Comparison of ENCODE assay signal across 24 mouse cellular contexts in the genomic region with DNA sequence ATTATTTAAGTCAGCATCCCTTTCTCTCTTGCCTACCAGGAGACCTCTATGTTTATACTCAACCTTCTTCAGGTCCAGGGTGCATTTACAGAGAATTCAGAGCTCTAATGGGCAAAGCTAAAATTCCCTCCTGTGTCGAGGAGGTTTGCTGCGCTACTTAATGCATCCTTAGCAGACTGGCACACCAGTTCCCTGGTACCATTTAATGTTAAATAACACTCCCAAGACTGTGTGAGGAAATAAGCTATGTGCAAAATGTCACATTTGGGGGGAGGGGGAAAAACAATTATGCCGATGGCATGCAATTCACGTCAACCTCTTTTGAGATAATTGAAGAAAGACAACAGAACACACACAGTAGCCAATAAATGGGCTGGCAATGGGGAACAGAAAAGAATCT.
DNase-seq lines count a peak whose midpoint lies in the region; ATAC-seq lines count a peak whose summit lies in the region.
"Had no signal": no experiment of that assay in that cellular context is flagged by ENCODE, and none has a peak within 500 bp of the region (broad histone marks: within the 10 kb centered on the region; RNA-seq: fewer than 3 reads in every experiment).

No protein-coding gene starts in this region.

- H3K9me3 ChIP-seq in midbrain, embryonic 12.5 days: no peaks in the 10 kb centered on the region
- H3K9me3 ChIP-seq in midbrain, embryonic 11.5 days (ENCODE audit: control insufficient read depth, low read length): no peaks in the 10 kb centered on the region
- H3K9me3 ChIP-seq in forebrain, embryonic 16.5 days (ENCODE audit: control insufficient read depth, low read length): no peaks in the 10 kb centered on the region
- H3K9me3 ChIP-seq in midbrain, embryonic 14.5 days (ENCODE audit: control insufficient read depth, low read length): no peaks in the 10 kb centered on the region
- no peaks in the 10 kb centered on the region for H3K9me3 ChIP-seq in kidney, embryonic 14.5 days (ENCODE audit: control insufficient read depth, low read length)
- H3K9me3 ChIP-seq: embryonic facial prominence, embryonic 12.5 days; heart, embryonic 15.5 days; limb, embryonic 12.5 days had no signal

- DNase-seq in midbrain, embryonic 11.5 days (ENCODE audit: low spot score, missing footprints): no peak
- DNase-seq in midbrain, embryonic 14.5 days: peak; percentile 48
- no peak for DNase-seq in lung, postnatal 36 days
- DNase-seq in c-Kit-positive CD71-positive TER-119-positive erythroid progenitor cells, embryonic 14.5 days (ENCODE audit: low spot score): no peak
- DNase-seq: adrenal gland, adult 8-10 months; cerebellum, adult 2 months; cerebellum, postnatal 25 days; gastrocnemius, postnatal 36 days; heart, postnatal 36 days; kidney, adult 9 months; kidney, postnatal 36 days; layer of hippocampus, postnatal 36 days; liver, postnatal 0 days; lung, postnatal 10 days; right cerebral cortex, adult 18-20 months; right cerebral cortex, postnatal 4 days; thymus, postnatal 14 days had no signal

- no peaks in the 10 kb centered on the region for H3K27me3 ChIP-seq in midbrain, embryonic 12.5 days
- H3K27me3 ChIP-seq in midbrain, embryonic 11.5 days (ENCODE audit: control insufficient read depth, insufficient read depth, low read length): no peaks in the 10 kb centered on the region
- H3K27me3 ChIP-seq in forebrain, embryonic 16.5 days (replicated peaks; ENCODE audit: control insufficient read depth, insufficient read depth, low read length): no peaks in the 10 kb centered on the region
- no peaks in the 10 kb centered on the region for H3K27me3 ChIP-seq in midbrain, embryonic 14.5 days (ENCODE audit: control insufficient read depth, insufficient read depth, low read length)
- no peaks in the 10 kb centered on the region for H3K27me3 ChIP-seq in kidney, embryonic 14.5 days (ENCODE audit: control insufficient read depth, insufficient read depth, low read length)
- H3K27me3 ChIP-seq: embryonic facial prominence, embryonic 12.5 days; heart, embryonic 15.5 days; limb, embryonic 12.5 days had no signal

- 0 out of 2 replicates have a peak, but pooled peaks cover 2% of the 10 kb centered on the region for H3K4me1 ChIP-seq in midbrain, embryonic 12.5 days
- no peaks in the 10 kb centered on the region for H3K4me1 ChIP-seq in midbrain, embryonic 11.5 days (ENCODE audit: control insufficient read depth, insufficient read depth, low read length)
- H3K4me1 ChIP-seq in forebrain, embryonic 16.5 days (replicated peaks; ENCODE audit: control insufficient read depth, insufficient read depth, low read length): peaks cover 3% of the 10 kb centered on the region
- H3K4me1 ChIP-seq in midbrain, embryonic 14.5 days (ENCODE audit: control insufficient read depth, insufficient read depth, low read length): peaks cover 3% of the 10 kb centered on the region; the same call in 1 of the 2 replicates
- no peaks in the 10 kb centered on the region for H3K4me1 ChIP-seq in kidney, embryonic 14.5 days (ENCODE audit: control insufficient read depth, insufficient read depth, low read length)
- H3K4me1 ChIP-seq: embryonic facial prominence, embryonic 12.5 days; heart, embryonic 15.5 days had no signal

- no peak for ATAC-seq in midbrain, embryonic 12.5 days (ENCODE audit: low FRiP score, low read depth)
- no peak for ATAC-seq in midbrain, embryonic 11.5 days (ENCODE audit: low FRiP score)
- ATAC-seq in forebrain, embryonic 16.5 days: peak; percentile 38
- ATAC-seq in midbrain, embryonic 14.5 days (ENCODE audit: low FRiP score, low TSS enrichment): no peak
- ATAC-seq in kidney, embryonic 14.5 days (ENCODE audit: low FRiP score, low TSS enrichment): no peak
- ATAC-seq: liver, postnatal 0 days had no signal

- H3K36me3 ChIP-seq in midbrain, embryonic 12.5 days: no peaks in the 10 kb centered on the region
- no peaks in the 10 kb centered on the region for H3K36me3 ChIP-seq in midbrain, embryonic 11.5 days (ENCODE audit: control insufficient read depth, insufficient read depth, low read length)
- H3K36me3 ChIP-seq in forebrain, embryonic 16.5 days (ENCODE audit: control insufficient read depth, insufficient read depth): no peaks in the 10 kb centered on the region
- H3K36me3 ChIP-seq in midbrain, embryonic 14.5 days (ENCODE audit: control insufficient read depth, insufficient read depth, low read length): no peaks in the 10 kb centered on the region
- no peaks in the 10 kb centered on the region for H3K36me3 ChIP-seq in kidney, embryonic 14.5 days (ENCODE audit: control insufficient read depth, insufficient read depth, low read length)
- H3K36me3 ChIP-seq: embryonic facial prominence, embryonic 12.5 days; heart, embryonic 15.5 days; limb, embryonic 12.5 days had no signal

- WGBS in midbrain, embryonic 12.5 days: 64% methylated on average over 4 of the region's 4 CpGs
- WGBS in midbrain, embryonic 11.5 days: 74% methylated on average over 4 of the region's 4 CpGs
- WGBS in forebrain, embryonic 16.5 days: 33% methylated on average over 4 of the region's 4 CpGs
- WGBS in midbrain, embryonic 14.5 days: 48% methylated on average over 4 of the region's 4 CpGs
- WGBS in kidney, embryonic 14.5 days: 88% methylated on average over 4 of the region's 4 CpGs

- H3K9ac ChIP-seq in midbrain, embryonic 12.5 days (replicated peaks): no peak overlapping the region
- no peak overlapping the region for H3K9ac ChIP-seq in midbrain, embryonic 11.5 days (ENCODE audit: low read length)
- H3K9ac ChIP-seq in forebrain, embryonic 16.5 days (replicated peaks; ENCODE audit: low read depth, low read length): no peak overlapping the region
- no peak overlapping the region for H3K9ac ChIP-seq in midbrain, embryonic 14.5 days (replicated peaks; ENCODE audit: low read length)
- H3K9ac ChIP-seq in kidney, embryonic 14.5 days (ENCODE audit: low read depth, low read length): no peak overlapping the region
- H3K9ac ChIP-seq: embryonic facial prominence, embryonic 12.5 days; heart, embryonic 15.5 days; limb, embryonic 12.5 days; liver, postnatal 0 days had no signal

- H3K4me3 ChIP-seq in midbrain, embryonic 12.5 days: no peak overlapping the region
- no peak overlapping the region for H3K4me3 ChIP-seq in midbrain, embryonic 11.5 days (ENCODE audit: low read depth, low read length)
- no peak overlapping the region for H3K4me3 ChIP-seq in forebrain, embryonic 16.5 days (replicated peaks; ENCODE audit: low read length)
- no peak overlapping the region for H3K4me3 ChIP-seq in midbrain, embryonic 14.5 days (replicated peaks; ENCODE audit: low read depth, low read length)
- H3K4me3 ChIP-seq in kidney, embryonic 14.5 days (ENCODE audit: low read length): no peak overlapping the region
- H3K4me3 ChIP-seq: embryonic facial prominence, embryonic 12.5 days; heart, embryonic 15.5 days; limb, embryonic 12.5 days had no signal

- no peak overlapping the region for H3K4me2 ChIP-seq in midbrain, embryonic 12.5 days (replicated peaks)
- H3K4me2 ChIP-seq in midbrain, embryonic 11.5 days: no peak overlapping the region
- H3K4me2 ChIP-seq in forebrain, embryonic 16.5 days (ENCODE audit: low read length): no peak overlapping the region
- H3K4me2 ChIP-seq in midbrain, embryonic 14.5 days (ENCODE audit: low read length): 0 out of 2 replicates have a peak overlapping the region, but pooled peaks have one; percentile 10
- no peak overlapping the region for H3K4me2 ChIP-seq in kidney, embryonic 14.5 days (replicated peaks; ENCODE audit: low read depth, low read length)
- H3K4me2 ChIP-seq: embryonic facial prominence, embryonic 12.5 days; heart, embryonic 15.5 days; limb, embryonic 12.5 days; liver, embryonic 11.5 days had no signal

- peak overlapping the region; percentile 66 for H3K27ac ChIP-seq in midbrain, embryonic 12.5 days (replicated peaks)
- no peak overlapping the region for H3K27ac ChIP-seq in midbrain, embryonic 11.5 days (ENCODE audit: low read depth, low read length)
- peak overlapping the region; percentile 37 for H3K27ac ChIP-seq in forebrain, embryonic 16.5 days (ENCODE audit: low read length)
- peak overlapping the region; percentile 50; the same call in 1 of the 2 replicates for H3K27ac ChIP-seq in midbrain, embryonic 14.5 days (replicated peaks; ENCODE audit: low read depth, low read length)
- H3K27ac ChIP-seq in kidney, embryonic 14.5 days (ENCODE audit: low read depth, low read length): no peak overlapping the region
- H3K27ac ChIP-seq: embryonic facial prominence, embryonic 12.5 days; heart, embryonic 15.5 days; limb, embryonic 12.5 days had no signal

Comparison
In these comparisons a context has a peak if more than half of its experiments do, and no peak if none do; other contexts are left out.
1. H3K27ac ChIP-seq: peak in midbrain, embryonic 12.5 days (single experiment), forebrain, embryonic 16.5 days (single experiment) and midbrain, embryonic 14.5 days (single experiment); none in midbrain, embryonic 11.5 days (single experiment) and kidney, embryonic 14.5 days (single experiment).